Mouse (Mus musculus) cortical plate, adult 2 months (tissue): ENCODE data around the gene Vrk1. TPM values are rescaled to one million over a fixed set of nuclear protein-coding genes. Genes with fewer than 3 reads are reported as not detected.

Experiments
- H3K27ac ChIP-seq: fragments of 200-500 bp; 2 replicates; pipeline ENCODE4 v1.5.1; 2012; ENCODE audit warnings: low read length, control low read depth, inconsistent platforms; ENCODE audit not compliant: insufficient read depth
- H3K4me1 ChIP-seq: fragments of 200-500 bp; 2 replicates; pipeline ENCODE4 v1.6.1; 2011; ENCODE audit warnings: low read length; ENCODE audit not compliant: control insufficient read depth, insufficient read depth
- H3K4me3 ChIP-seq: fragments of 200-500 bp; 2 replicates; pipeline ENCODE4 v1.5.1; 2011; ENCODE audit warnings: mild to moderate bottlenecking, low read length, control low read depth; ENCODE audit not compliant: insufficient read depth
- CTCF ChIP-seq: fragments of 200-500 bp; IDR thresholded peaks from 2 replicates; pipeline ENCODE4 v1.5.1; 2011; ENCODE audit warnings: mild to moderate bottlenecking, control low read depth, low read length; ENCODE audit not compliant: insufficient read depth; ENCODE audit errors: extremely low read depth
- POLR2A ChIP-seq: fragments of 200-500 bp; IDR thresholded peaks from 2 replicates; pipeline ENCODE4 v1.6.1; 2011; ENCODE audit warnings: mild to moderate bottlenecking, low read length, control low read depth; ENCODE audit not compliant: insufficient read depth; ENCODE audit errors: extremely low read depth
- polyA plus RNA-seq: library from polyadenylated mRNA; depleted of rRNA; stranded (reverse); fragments of >200 nt; gene quantifications from 2 replicates; pipeline ENCODE4 v1.2.3, GENCODE M21; 2012

Gene Vrk1
- polyA plus RNA-seq, 1 experiment = 15.5 TPM

DNA sequence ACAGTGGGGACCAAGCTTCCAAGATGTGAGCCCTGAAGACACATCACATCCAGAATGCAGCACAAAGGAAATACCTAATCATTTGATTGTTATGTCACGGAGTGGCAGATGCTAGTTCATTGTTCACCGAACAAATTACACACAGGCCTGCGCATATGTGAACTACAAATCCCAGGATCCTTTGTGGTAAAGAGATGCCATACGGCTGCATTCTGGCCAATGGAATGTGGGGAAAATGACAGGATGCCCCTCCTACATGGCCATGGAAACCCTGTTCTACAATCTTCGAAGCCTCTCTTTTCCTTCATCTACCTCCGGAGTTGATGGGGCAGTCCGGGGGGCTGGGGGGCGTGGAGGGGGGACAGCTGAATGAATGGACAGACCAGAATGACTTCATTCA, 37.4 kb upstream of the Vrk1 start:
- Histone ChIP-seq H3K4me1 (no peaks in the 10 kb centered on the region), H3K27ac (no peak overlapping the region), H3K4me3 (no peak overlapping the region)
- TF ChIP-seq CTCF (no peak), POLR2A (no peak)

DNA sequence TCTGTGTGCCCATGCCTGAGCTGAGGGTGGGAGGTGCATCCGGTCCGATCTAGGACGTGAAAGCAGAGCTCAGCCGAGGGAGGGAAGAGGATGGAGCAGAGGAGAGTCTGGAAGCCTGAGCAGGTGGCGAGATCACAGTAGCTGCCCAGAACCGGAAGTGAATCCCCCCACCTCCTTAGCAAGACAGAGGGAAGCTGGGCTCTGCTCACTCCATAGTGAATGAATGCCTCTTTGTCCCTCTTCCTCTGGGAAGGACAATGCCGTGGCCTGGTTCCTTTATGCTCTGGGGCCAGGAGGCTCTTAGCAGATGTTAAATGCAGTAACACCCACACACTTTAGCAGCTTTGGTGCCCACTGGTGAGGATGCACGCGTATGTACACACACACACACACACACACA, 36.3 kb upstream of the Vrk1 start:
- Histone ChIP-seq H3K4me1 (no peaks in the 10 kb centered on the region), H3K27ac (no peak overlapping the region), H3K4me3 (no peak overlapping the region)
- no peak for TF ChIP-seq CTCF
- TF ChIP-seq POLR2A = no peak

DNA sequence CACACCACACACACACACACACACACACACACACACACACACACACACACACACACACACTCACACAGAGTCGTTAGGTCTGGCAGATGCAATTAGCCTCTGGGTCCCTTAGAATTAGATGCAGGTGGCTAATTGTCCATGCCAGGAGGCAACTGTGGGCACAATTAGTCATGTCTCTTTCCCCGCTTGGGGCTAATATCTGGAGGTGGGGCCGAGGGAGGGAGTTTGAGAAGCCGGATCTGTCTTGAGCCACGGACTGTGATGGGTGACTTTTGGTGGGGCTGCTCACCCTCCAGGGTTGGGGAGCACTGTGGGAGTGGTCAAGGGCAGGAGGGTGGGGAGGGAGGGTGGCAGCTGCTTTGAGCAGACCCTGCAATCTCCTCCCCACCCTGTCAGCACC, 35.9 kb upstream of the Vrk1 start:
- no peak for TF ChIP-seq POLR2A
- TF ChIP-seq CTCF = no peak
- no peaks in the 10 kb centered on the region for H3K4me1 ChIP-seq
- H3K27ac ChIP-seq = no peak overlapping the region
- no peak overlapping the region for H3K4me3 ChIP-seq

DNA sequence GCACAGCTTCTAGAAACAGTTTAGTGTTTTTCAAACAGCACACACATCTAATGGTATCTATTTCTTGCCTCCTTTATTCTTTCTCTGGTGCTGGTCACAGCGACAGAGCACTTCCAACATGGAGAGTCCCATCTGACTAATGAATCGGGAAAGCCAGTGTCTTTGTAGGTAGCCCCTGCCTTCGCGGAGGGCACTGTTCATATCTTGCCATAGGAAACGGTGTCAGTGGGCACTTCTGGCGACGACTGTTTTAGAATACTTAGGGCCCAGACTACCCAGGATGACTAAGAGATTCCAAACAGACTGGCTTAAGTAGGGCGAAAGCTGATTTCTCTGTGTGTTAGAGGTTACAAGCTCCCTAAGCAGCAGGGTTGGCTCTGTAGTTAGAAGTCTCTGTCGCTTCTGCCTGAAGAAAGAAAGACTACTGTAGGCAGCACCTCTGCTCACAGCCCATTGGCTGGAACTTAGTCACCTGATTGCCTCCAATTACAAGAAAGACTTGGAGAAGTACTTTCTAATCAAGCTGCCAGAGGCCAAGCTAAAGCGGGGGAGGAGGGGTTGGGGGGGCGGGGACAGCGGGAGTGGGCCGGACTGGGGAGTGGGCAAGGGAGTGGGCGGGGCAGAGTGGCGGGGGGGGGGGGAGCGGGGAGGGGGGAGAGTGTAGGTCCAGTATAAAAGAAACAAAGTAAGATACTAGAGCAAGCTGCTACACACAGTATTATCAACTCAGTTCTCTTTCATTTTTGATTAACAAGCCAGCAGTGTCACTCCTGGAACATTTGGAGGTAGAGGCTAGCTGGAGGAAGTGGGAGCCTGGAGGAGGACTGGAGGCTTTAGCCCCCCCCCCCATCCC, 28.7 kb upstream of the Vrk1 start:
- Histone ChIP-seq H3K27ac (no peak overlapping the region), H3K4me1 (peaks cover 5% of the 10 kb centered on the region; the same call in 1 of the 2 replicates), H3K4me3 (no peak overlapping the region)
- TF ChIP-seq POLR2A = no peak
- no peak for TF ChIP-seq CTCF

DNA sequence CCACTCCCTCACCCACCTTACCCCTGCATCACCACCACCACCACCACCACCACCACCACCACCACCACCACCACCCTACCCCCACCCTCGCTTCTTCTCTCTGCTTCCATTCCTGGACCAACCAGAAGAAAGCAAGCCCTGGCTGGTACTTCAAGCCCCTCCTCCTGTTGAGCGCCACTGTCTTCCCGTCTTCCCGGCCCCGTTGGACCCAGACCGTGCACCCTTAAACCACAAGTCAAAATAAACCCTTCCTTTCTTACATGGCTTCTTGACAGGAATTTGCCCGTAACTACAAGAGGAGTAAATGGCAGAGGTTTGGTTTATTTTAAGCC, 28.1 kb upstream of the Vrk1 start:
- TF ChIP-seq CTCF (no peak), POLR2A (no peak)
- no peak overlapping the region for H3K4me3 ChIP-seq
- peaks cover 5% of the 10 kb centered on the region; the same call in 1 of the 2 replicates for H3K4me1 ChIP-seq
- peak overlapping the region; percentile 87 for H3K27ac ChIP-seq

DNA sequence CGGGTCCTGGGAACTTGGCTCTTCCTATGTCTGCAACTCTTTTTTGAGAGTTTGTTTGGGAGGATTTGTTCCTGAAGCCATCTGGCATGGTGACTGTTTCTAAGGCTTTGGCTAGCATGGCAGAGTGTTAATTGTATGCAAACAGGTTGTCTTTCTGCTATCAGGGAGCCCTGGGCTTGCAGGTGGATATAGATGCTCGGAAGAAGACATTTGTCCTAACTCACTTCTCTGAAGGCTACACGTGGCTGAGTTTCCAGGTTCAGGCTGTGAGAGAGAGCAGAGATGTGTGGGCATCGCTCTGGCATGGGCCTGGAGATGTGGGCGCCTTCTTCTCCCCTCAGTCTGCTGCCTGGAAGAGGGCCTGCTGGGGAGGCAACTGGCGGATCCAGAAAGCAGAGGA, 27.4 kb upstream of the Vrk1 start:
- 0 out of 2 replicates have a peak overlapping the region, but pooled peaks have one; percentile 33 for H3K27ac ChIP-seq
- TF ChIP-seq POLR2A = no peak
- no peak overlapping the region for H3K4me3 ChIP-seq

DNA sequence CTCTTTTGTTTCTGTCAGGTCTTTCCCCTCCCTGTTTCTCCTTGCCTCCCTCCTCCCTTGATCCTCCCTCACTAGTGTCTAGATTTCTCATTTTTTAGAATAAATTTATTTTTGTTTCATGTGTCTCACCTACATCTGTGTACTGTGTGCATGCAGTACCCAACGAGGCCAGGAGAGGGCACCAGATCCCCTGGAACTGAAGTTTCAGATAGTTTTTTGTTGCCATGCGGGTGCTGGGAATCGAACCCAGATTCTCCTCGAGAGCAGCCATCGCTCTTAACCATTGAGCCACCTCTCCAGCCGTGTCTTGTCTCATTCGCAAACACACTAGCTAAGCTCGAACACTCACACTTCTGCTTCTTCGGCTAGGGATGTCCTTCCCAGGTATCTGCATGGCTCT, 26.5 kb upstream of the Vrk1 start:
- TF ChIP-seq POLR2A (no peak), CTCF (no peak)
- Histone ChIP-seq H3K27ac (no peak overlapping the region), H3K4me3 (no peak overlapping the region), H3K4me1 (peaks cover 5% of the 10 kb centered on the region; the same call in 1 of the 2 replicates)

More for the DNA sequence above, 27.4 kb upstream of the Vrk1 start:
- H3K4me1 ChIP-seq = peaks cover 5% of the 10 kb centered on the region; the same call in 1 of the 2 replicates

DNA sequence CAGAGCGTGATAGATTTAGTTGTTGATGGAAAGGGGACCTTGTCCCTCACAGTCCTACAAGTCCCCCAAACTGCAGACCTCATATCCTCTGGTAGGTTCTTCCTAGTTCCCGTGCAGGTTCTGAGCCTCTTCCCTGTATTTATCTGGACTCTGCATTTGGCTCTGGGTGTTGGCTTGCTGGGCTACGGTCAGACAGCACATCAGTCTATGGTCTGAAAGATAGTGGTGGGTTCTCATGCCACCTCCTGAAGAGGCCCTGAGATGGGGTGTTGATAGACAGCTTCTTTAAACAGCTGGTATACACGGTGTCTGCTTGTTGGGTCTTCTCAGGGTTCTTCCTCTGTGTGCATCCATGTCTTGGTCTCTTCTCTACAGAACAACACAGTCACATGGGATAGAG, 21.6 kb upstream of the Vrk1 start:
- Histone ChIP-seq H3K27ac (no peak overlapping the region), H3K4me3 (no peak overlapping the region), H3K4me1 (no peaks in the 10 kb centered on the region)
- no peak for TF ChIP-seq POLR2A
- TF ChIP-seq CTCF = no peak

DNA sequence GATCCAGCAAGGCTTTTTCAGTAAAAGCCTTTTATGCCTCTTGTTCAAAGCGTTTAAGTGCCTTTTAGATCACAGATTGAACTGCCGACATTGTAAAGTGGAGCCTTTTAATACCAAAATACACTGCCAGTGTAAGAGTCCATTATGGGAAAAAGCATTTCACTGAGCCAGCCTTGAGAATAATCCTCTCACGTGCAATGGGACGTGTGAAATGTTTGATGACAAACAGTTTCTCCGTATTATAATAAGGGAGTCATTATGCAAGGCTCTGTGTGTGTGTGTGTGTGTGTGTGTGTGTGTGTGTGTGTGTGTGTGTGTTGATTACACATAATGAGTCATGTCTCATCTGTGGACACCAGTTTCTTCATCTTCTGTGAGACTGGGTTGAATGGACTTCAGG, 17.3 kb upstream of the Vrk1 start:
- no peak for TF ChIP-seq POLR2A
- TF ChIP-seq CTCF = no peak
- Histone ChIP-seq H3K27ac (no peak overlapping the region), H3K4me3 (no peak overlapping the region), H3K4me1 (peaks cover 1% of the 10 kb centered on the region; the same call in 1 of the 2 replicates)

DNA sequence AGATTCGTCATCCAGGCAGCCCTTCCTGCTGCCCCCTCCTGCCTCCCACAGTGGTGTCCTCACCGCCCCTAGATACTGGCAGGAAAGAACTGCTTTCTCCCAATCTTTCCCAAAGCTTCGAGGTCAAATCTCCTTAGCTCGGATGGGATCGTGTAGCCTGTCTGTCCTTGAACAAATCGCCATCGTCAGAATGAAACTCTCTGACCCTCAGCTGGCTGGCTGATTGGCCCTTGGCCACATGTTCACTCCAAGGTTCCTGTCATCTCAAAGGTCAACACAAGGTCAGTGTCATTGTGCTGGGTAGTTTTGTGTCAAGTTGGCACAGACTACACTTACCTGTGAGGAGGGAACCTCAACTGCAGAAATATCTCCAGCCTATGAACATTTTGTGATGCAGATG, 16.7 kb upstream of the Vrk1 start:
- TF ChIP-seq CTCF (no peak), POLR2A (no peak)
- Histone ChIP-seq H3K4me3 (no peak overlapping the region), H3K4me1 (peaks cover 1% of the 10 kb centered on the region; the same call in 1 of the 2 replicates), H3K27ac (no peak overlapping the region)

DNA sequence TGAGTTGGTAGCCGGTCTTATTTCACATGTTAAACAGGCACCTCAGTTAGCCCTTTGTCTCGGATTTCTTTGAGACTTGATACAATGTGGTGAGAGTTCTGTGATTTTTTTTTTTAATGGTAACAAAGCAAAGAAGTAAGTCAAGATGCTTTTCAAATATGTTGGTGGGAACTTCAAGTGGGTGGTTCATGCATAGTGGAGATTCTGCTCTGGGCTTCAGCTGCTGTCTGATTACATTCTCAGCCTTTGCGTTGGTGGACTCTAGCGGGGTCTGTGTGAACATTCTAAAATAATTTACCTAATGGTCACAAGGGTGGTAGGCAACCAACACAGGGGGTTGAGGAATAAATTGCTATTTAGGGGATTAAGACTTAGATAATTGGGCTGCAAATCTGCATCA, 14.1 kb upstream of the Vrk1 start:
- TF ChIP-seq CTCF = no peak
- TF ChIP-seq POLR2A = no peak
- peaks cover 1% of the 10 kb centered on the region; the same call in 1 of the 2 replicates for H3K4me1 ChIP-seq
- no peak overlapping the region for H3K4me3 ChIP-seq
- no peak overlapping the region for H3K27ac ChIP-seq
